Mouse (Mus musculus) forebrain, embryonic 13.5 days (tissue): Measurements from ENCODE around the gene Klhl36. TPM values are rescaled to one million over a fixed set of nuclear protein-coding genes. Genes with fewer than 3 reads are reported as not detected.

Source experiments
- ATAC-seq: fragments of 200-750 bp; cut with Nextera tagmentation; 2 replicates; pipeline ENCODE4 v1.8.0; 2017
- H3K27ac ChIP-seq: fragments of 300-500 bp; sonication (generic); 2 replicates; pipeline ENCODE4 v1.5.1; 2015; ENCODE audit warnings: inconsistent platforms, mild to moderate bottlenecking, moderate library complexity
- H3K27me3 ChIP-seq: fragments of 300-500 bp; sonication (generic); 2 replicates; pipeline ENCODE4 v1.6.1; 2015; ENCODE audit warnings: mild to moderate bottlenecking, inconsistent platforms
- H3K36me3 ChIP-seq: fragments of 300-500 bp; sonication (generic); 2 replicates; pipeline ENCODE4 v1.6.1; 2015; ENCODE audit warnings: mild to moderate bottlenecking, inconsistent platforms; ENCODE audit not compliant: poor library complexity, severe bottlenecking
- H3K4me1 ChIP-seq: fragments of 300-500 bp; sonication (generic); 2 replicates; pipeline ENCODE4 v1.6.1; 2015; ENCODE audit warnings: inconsistent platforms
- H3K4me2 ChIP-seq: fragments of 300-500 bp; sonication (generic); 2 replicates; pipeline ENCODE4 v1.6.1; 2015; ENCODE audit warnings: inconsistent platforms, mild to moderate bottlenecking, moderate library complexity
- H3K4me3 ChIP-seq: fragments of 300-500 bp; sonication (generic); 2 replicates; pipeline ENCODE4 v1.5.1; 2015; ENCODE audit warnings: mild to moderate bottlenecking, inconsistent platforms
- H3K9ac ChIP-seq: fragments of 300-500 bp; sonication (generic); 2 replicates; pipeline ENCODE4 v1.6.1; 2015; ENCODE audit warnings: mild to moderate bottlenecking, inconsistent platforms
- H3K9me3 ChIP-seq: fragments of 300-500 bp; sonication (generic); replicated peaks from 2 replicates; pipeline ENCODE4 v1.6.1; 2016; ENCODE audit warnings: inconsistent platforms
- WGBS: fragments of 180-500 bp; shearing (Covaris S2); methylation state at CpG from one replicate; pipeline ENCODE4 v1.1.7; 2015; 5-methylcytosine and 5-hydroxymethylcytosine counted together
- polyA plus RNA-seq: library from polyadenylated mRNA; unstranded; fragments of >200 nt; fragmentation: Nextera tagmentation; extraction: Ambion mirVana; gene quantifications from 2 replicates; pipeline ENCODE4 v1.2.1, GENCODE M21; 2015

Klhl36 gene
- polyA plus RNA-seq, 1 experiment from 2014 or later, result 10.8 TPM

- Histone ChIP-seq H3K4me3 (no peak overlapping the region), H3K4me1 (no peaks in the 10 kb centered on the region), H3K27me3 (peaks cover 25% of the 10 kb centered on the region), H3K4me2 (no peak overlapping the region), H3K27ac (no peak overlapping the region), H3K9me3 (no peaks in the 10 kb centered on the region), H3K9ac (no peak overlapping the region), H3K36me3 (no peaks in the 10 kb centered on the region)
- no peak for ATAC-seq
- 71% methylated on average over 4 of the region's 4 CpGs for WGBS
Measured at GRCm38 (mm10) chr8:119897069-119897468, 35.0 kb downstream of the Klhl36 start.

- Histone ChIP-seq H3K9me3 (no peaks in the 10 kb centered on the region), H3K4me3 (no peak overlapping the region)
- 32% methylated on average over 13 of the region's 13 CpGs for WGBS
Measured at GRCm38 (mm10) chr8:119897933-119898332, 35.9 kb downstream of the Klhl36 start.

GRCm38 (mm10) chr8:119901349-119901748, 39.3 kb downstream of the Klhl36 start:
- no peak for ATAC-seq
- no peaks in the 10 kb centered on the region for H3K36me3 ChIP-seq
- peaks cover 25% of the 10 kb centered on the region for H3K27me3 ChIP-seq
- no peak overlapping the region for H3K9ac ChIP-seq
- no peaks in the 10 kb centered on the region for H3K9me3 ChIP-seq
- no peak overlapping the region for H3K27ac ChIP-seq
- H3K4me3 ChIP-seq, result no peak overlapping the region
- 83% methylated on average over 3 of the region's 3 CpGs for WGBS
- H3K4me2 ChIP-seq, result no peak overlapping the region
- no peaks in the 10 kb centered on the region for H3K4me1 ChIP-seq

More at GRCm38 (mm10) chr8:119897933-119898332, 35.9 kb downstream of the Klhl36 start:
- Histone ChIP-seq H3K27ac (no peak overlapping the region), H3K4me1 (no peaks in the 10 kb centered on the region), H3K4me2 (no peak overlapping the region), H3K27me3 (peaks cover 25% of the 10 kb centered on the region), H3K9ac (no peak overlapping the region), H3K36me3 (no peaks in the 10 kb centered on the region)
- ATAC-seq, result no peak

- no peak overlapping the region for H3K4me2 ChIP-seq
- H3K4me1 ChIP-seq, result no peaks in the 10 kb centered on the region
- no peaks in the 10 kb centered on the region for H3K9me3 ChIP-seq
- no peak overlapping the region for H3K4me3 ChIP-seq
- no peak overlapping the region for H3K27ac ChIP-seq
- H3K9ac ChIP-seq, result no peak overlapping the region
- no peaks in the 10 kb centered on the region for H3K36me3 ChIP-seq
- H3K27me3 ChIP-seq, result peaks cover 24% of the 10 kb centered on the region
- no peak for ATAC-seq
- WGBS, result 81% methylated on average over 8 of the region's 8 CpGs
Measured at GRCm38 (mm10) chr8:119901952-119902351, 39.9 kb downstream of the Klhl36 start.

- 61% methylated on average over 12 of the region's 12 CpGs for WGBS
- no peak overlapping the region for H3K9ac ChIP-seq
- peaks cover 5% of the 10 kb centered on the region; the same call in 1 of the 2 replicates for H3K27me3 ChIP-seq
- no peak overlapping the region for H3K27ac ChIP-seq
- H3K36me3 ChIP-seq, result no peaks in the 10 kb centered on the region
- H3K9me3 ChIP-seq, result no peaks in the 10 kb centered on the region
- H3K4me2 ChIP-seq, result no peak overlapping the region
- ATAC-seq, result no peak
- H3K4me1 ChIP-seq, result no peaks in the 10 kb centered on the region
- no peak overlapping the region for H3K4me3 ChIP-seq
Measured at GRCm38 (mm10) chr8:119904323-119904911, 42.4 kb downstream of the Klhl36 start.

DNA sequence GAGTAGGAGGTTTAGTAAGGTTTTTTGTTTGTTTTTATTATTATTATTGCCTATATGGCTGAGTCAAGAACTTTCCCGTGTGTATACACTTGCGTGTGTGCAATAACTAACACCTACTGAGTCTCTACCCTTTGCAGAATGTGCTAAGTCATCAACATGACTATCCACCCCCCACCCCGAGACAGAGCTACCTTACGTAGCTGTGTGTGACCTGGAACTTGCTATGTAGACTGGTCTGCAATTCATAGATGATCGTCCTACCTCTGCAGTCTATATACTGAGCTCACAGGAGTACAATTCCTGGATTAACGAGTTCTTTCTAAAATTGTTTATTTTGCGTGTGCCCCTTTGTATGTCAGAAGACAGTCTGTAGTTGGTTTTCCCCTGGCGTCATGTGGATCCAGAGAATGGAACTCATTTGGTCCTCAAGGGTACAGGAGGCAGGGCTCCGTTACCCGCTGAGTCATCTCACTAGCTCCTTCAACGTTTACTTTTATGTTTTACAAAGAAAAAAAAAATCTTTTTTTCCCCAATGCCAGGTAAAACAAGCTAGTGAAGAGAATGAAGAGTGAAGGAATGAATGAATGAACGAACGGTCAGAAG, 48.0 kb downstream of the Klhl36 start, which contains the start of gene Usp10:
Gene Usp10 (plus strand): TSS at position 417 of the 603 bp plus-strand sequence.
- peak within 1 kb of the TSS; percentile 87 for H3K4me3 ChIP-seq
- peak within 1 kb of the TSS; percentile 87 for H3K4me2 ChIP-seq
- H3K27ac ChIP-seq, result peak within 1 kb of the TSS; percentile 91
- peak; percentile 20 for ATAC-seq
- no peaks in the 10 kb centered on the region for H3K36me3 ChIP-seq
- 26% methylated on average over 13 of the region's 13 CpGs for WGBS
- H3K9ac ChIP-seq, result peak within 1 kb of the TSS; percentile 94
- no peaks in the 10 kb centered on the region for H3K9me3 ChIP-seq
- H3K27me3 ChIP-seq, result no peaks in the 10 kb centered on the region
- peaks cover 35% of the 10 kb centered on the region for H3K4me1 ChIP-seq

DNA sequence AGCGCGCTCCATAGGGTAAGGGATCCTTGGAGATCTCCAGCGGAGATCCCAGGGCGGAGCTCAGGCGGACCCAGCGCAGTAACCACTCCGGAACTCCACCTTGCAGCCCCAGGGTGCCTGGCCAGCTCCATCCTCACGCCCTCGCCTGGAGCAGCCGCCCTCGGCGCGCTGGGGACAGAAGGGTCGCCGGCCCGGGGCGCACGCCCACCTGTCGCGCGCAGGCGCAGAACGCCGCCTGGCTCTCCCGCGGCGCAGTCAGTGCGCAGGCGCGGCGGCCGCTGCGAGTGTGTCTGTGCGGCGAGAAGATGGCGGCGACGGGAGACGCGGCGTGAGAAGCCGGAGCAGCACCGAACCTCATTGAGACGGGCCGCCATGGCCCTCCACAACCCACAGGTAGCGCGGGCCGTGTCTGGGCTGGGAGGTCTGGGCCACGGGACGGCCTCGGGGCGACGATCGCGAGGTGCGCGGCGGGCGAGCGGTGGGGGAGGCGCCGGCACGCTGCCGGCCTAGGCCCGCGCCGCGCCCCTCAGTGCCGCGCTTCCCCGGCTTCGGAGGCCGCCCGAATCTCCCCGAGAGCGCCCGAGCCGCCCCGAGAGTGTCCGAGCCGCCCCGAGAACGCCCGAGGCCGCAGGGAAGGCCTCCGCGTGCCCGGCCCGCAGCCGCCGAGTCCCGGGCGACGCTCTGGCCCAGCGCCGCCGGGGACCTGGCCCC, 48.6 kb downstream of the Klhl36 start, which contains the start of gene Gm20388:
Gene Gm20388 (plus strand): TSS at position 295 of the 711 bp plus-strand sequence.
- no peaks in the 10 kb centered on the region for H3K9me3 ChIP-seq
- peak; percentile 96 for ATAC-seq
- H3K27me3 ChIP-seq, result no peaks in the 10 kb centered on the region
- H3K4me1 ChIP-seq, result peaks cover 37% of the 10 kb centered on the region
- peak within 1 kb of the TSS; percentile 94 for H3K9ac ChIP-seq
- H3K27ac ChIP-seq, result peak within 1 kb of the TSS; percentile 91
- H3K4me3 ChIP-seq, result peak within 1 kb of the TSS; percentile 87
- H3K36me3 ChIP-seq, result no peaks in the 10 kb centered on the region
- peak within 1 kb of the TSS; percentile 87 for H3K4me2 ChIP-seq
- WGBS, result under 1% methylated on average over 76 of the region's 97 CpGs

- peak overlapping the region; percentile 87 for H3K4me2 ChIP-seq
- no peak; the same call in 1 of the 2 replicates for ATAC-seq
- 1% methylated on average over 30 of the region's 30 CpGs for WGBS
Measured at GRCm38 (mm10) chr8:119911258-119911962, 49.3 kb downstream of the Klhl36 start.

DNA sequence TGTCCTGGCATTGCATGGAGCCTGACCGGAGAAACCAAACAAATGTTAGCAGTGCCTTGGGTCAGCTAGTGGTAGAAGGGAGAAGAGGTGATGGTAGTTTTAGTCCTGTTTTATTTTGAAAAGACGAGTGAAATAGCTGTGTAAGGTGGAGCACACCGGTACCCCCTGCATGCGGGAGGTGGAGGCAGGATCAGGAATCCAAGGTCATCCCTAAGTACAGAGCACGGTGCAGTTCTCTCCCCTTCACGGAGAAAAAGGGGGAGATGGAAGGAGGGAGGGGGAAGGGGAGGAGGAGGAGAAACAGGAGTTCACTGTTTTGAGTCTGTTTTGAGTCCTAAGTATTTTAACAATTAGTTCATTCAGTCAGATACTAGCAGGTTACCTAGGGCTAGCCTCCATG, 50.6 kb downstream of the Klhl36 start:
- 43% methylated on average over 6 of the region's 6 CpGs for WGBS
- Histone ChIP-seq H3K36me3 (no peaks in the 10 kb centered on the region; the same call in 1 of the 2 replicates), H3K4me1 (peaks cover 51% of the 10 kb centered on the region), H3K27ac (no peak overlapping the region), H3K27me3 (no peaks in the 10 kb centered on the region), H3K4me3 (peak overlapping the region; percentile 87), H3K9ac (peak overlapping the region; percentile 94), H3K9me3 (no peaks in the 10 kb centered on the region), H3K4me2 (peak overlapping the region; percentile 87)
- ATAC-seq, result no peak

More at GRCm38 (mm10) chr8:119911258-119911962, 49.3 kb downstream of the Klhl36 start:
- no peaks in the 10 kb centered on the region for H3K36me3 ChIP-seq
- no peaks in the 10 kb centered on the region for H3K9me3 ChIP-seq
- H3K4me3 ChIP-seq, result peak overlapping the region; percentile 87
- H3K27ac ChIP-seq, result peak overlapping the region; percentile 91
- peak overlapping the region; percentile 94 for H3K9ac ChIP-seq
- no peaks in the 10 kb centered on the region for H3K27me3 ChIP-seq
- peaks cover 41% of the 10 kb centered on the region for H3K4me1 ChIP-seq

- Histone ChIP-seq H3K4me2 (peak overlapping the region; percentile 87), H3K4me1 (peaks cover 51% of the 10 kb centered on the region), H3K36me3 (no peaks in the 10 kb centered on the region; the same call in 1 of the 2 replicates), H3K9me3 (no peaks in the 10 kb centered on the region), H3K27ac (no peak overlapping the region), H3K27me3 (no peaks in the 10 kb centered on the region), H3K4me3 (no peak overlapping the region), H3K9ac (no peak overlapping the region)
- 76% methylated on average over 3 of the region's 3 CpGs for WGBS
- no peak for ATAC-seq
Measured at GRCm38 (mm10) chr8:119913181-119913580, 51.1 kb downstream of the Klhl36 start.

DNA sequence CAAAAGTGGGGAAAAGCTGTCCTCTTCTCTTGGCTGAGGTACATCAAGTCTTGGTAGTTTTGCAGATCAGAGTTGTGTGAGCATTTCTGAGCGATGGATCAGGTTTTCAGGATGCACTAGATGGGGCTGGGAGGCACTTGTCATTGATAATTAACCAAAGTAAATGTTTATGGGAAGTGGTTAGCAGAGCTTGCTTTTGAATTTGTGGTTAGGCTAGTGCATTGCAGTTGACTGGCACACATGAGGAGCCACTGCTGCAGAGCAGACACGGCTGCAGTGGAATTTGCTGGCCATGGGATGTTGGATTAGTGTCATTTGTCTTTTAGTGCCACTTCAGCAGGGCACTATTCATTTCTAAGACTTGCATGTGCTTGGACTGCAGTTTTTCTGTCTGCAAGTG, 52.1 kb downstream of the Klhl36 start:
- Histone ChIP-seq H3K27me3 (no peaks in the 10 kb centered on the region), H3K4me3 (no peak overlapping the region), H3K27ac (no peak overlapping the region), H3K4me2 (no peak overlapping the region), H3K4me1 (peaks cover 51% of the 10 kb centered on the region), H3K36me3 (no peaks in the 10 kb centered on the region; the same call in 1 of the 2 replicates), H3K9ac (0 out of 2 replicates have a peak overlapping the region, but pooled peaks have one; percentile 5), H3K9me3 (no peaks in the 10 kb centered on the region)
- ATAC-seq, result no peak
- WGBS, result 54% methylated on average over 2 of the region's 2 CpGs
